Mouse (Mus musculus): Measurements from ENCODE around the gene Hoxa4. TPM values are rescaled to one million over a fixed set of nuclear protein-coding genes. Genes with fewer than 3 reads are reported as not detected.

The Hoxa4 gene
- total RNA-seq, 2 experiments from 2014 or later, result 7.5 to 8.5 TPM

GRCm38 (mm10) chr6:52152226-52153193 is 39.0 kb downstream of the Hoxa4 start:
- DNase-seq, result no peak

- no peak for DNase-seq
These were observed 40.0 kb downstream of the Hoxa4 start for GRCm38 (mm10) chr6:52151571-52151970.

GRCm38 (mm10) chr6:52150401-52150966 is 41.1 kb downstream of the Hoxa4 start:
- no peak for DNase-seq

Small RNAs within 50 kb of the gene (microRNA-seq; reads per million reads assigned to microRNA genes)
- gene Mir196b, result 9,254 to 10,330 reads per million in 2 experiments

Other genes with a start within 250 kb of the Hoxa4 start
- 1 to 10 TPM; 6.1 to 9.1 TPM for gene Skap2, start 179.2 kb downstream of the Hoxa4 start, total RNA-seq (2021)
- gene Hoxa1, start 33.4 kb downstream of the Hoxa4 start, total RNA-seq (2021), result under 1 TPM in 1 of 2 experiments, not detected in 1; 0.18 TPM
- gene Hoxa2, start 26.9 kb downstream of the Hoxa4 start, total RNA-seq (2021), result 1 to 10 TPM in 1 of 2 experiments, under 1 TPM in 1; 0.87 to 1.4 TPM
- under 1 TPM; 0.12 to 0.25 TPM for gene 5730596B20Rik, start 14.3 kb downstream of the Hoxa4 start, total RNA-seq (2021)
- 1 to 10 TPM; 2.6 to 3.7 TPM for gene Hoxa5, start 12.8 kb upstream of the Hoxa4 start, total RNA-seq (2021)
- gene Hoxa6, start 17.0 kb upstream of the Hoxa4 start, total RNA-seq (2021), result 1 to 10 TPM; 1.6 to 2.2 TPM
- 1 to 10 TPM; 2.0 to 5.0 TPM for gene Hoxa3, start 21.6 kb upstream of the Hoxa4 start, total RNA-seq (2021)
- gene Gm28308, start 21.6 kb upstream of the Hoxa4 start, total RNA-seq (2021), result not detected
- gene Hoxa7, start 30.1 kb upstream of the Hoxa4 start, total RNA-seq (2021), result 1 to 10 TPM; 9.4 to 9.7 TPM
- 10 to 100 TPM in 1 of 2 experiments, 1 to 10 TPM in 1; 7.8 to 11.2 TPM for gene Hoxa9, start 39.3 kb upstream of the Hoxa4 start, total RNA-seq (2021)
- 10 to 100 TPM; 30.2 to 30.8 TPM for gene Hoxa10, start 49.1 kb upstream of the Hoxa4 start, total RNA-seq (2021)
- 1 to 10 TPM; 4.4 to 5.6 TPM for gene Hoxa11, start 54.1 kb upstream of the Hoxa4 start, total RNA-seq (2021)
- 1 to 10 TPM; 1.3 to 1.6 TPM for gene Hoxa13, start 69.1 kb upstream of the Hoxa4 start, total RNA-seq (2021)
- gene Evx1, start 121.7 kb upstream of the Hoxa4 start, total RNA-seq (2021), result not detected

Measured in gastrocnemius, postnatal 10 days (tissue).